Mouse (Mus musculus) 416B (cell line): ENCODE results near the gene Tango2.

Experiments used
- DNase-seq: peaks from one replicate; pipeline ENCODE4 v3.0.0; 2011; ENCODE audit warnings: low read depth

The Tango2 gene

GRCm38 (mm10) chr16:18342650-18343570 lies 5.0 kb downstream of the Tango2 start:
- DNase-seq, result peak; percentile 28

GRCm38 (mm10) chr16:18342076-18342475 lies 5.8 kb downstream of the Tango2 start:
- DNase-seq, result peak; percentile 58

GRCm38 (mm10) chr16:18341605-18342004 lies 6.3 kb downstream of the Tango2 start:
- no peak for DNase-seq

GRCm38 (mm10) chr16:18339866-18340265 lies 8.0 kb downstream of the Tango2 start:
- no peak for DNase-seq

- DNase-seq, result no peak
Measured at GRCm38 (mm10) chr16:18337261-18337660, 10.6 kb downstream of the Tango2 start.

GRCm38 (mm10) chr16:18335981-18336380 lies 11.9 kb downstream of the Tango2 start:
- no peak for DNase-seq

GRCm38 (mm10) chr16:18333976-18334375 lies 13.9 kb downstream of the Tango2 start:
- DNase-seq, result peak; percentile 88

- DNase-seq, result no peak
Measured at GRCm38 (mm10) chr16:18328524-18328923, 19.4 kb downstream of the Tango2 start.

GRCm38 (mm10) chr16:18327936-18328335 lies 20.0 kb downstream of the Tango2 start:
- DNase-seq, result no peak

- DNase-seq, result no peak
Measured at GRCm38 (mm10) chr16:18325741-18326140, 22.2 kb downstream of the Tango2 start.

GRCm38 (mm10) chr16:18324031-18324430 lies 23.9 kb downstream of the Tango2 start:
- DNase-seq, result no peak

GRCm38 (mm10) chr16:18323460-18323859 lies 24.4 kb downstream of the Tango2 start:
- DNase-seq, result no peak

- no peak for DNase-seq
Measured at GRCm38 (mm10) chr16:18321443-18321842, 26.5 kb downstream of the Tango2 start.

GRCm38 (mm10) chr16:18318992-18319391 lies 28.9 kb downstream of the Tango2 start:
- DNase-seq, result no peak

GRCm38 (mm10) chr16:18308159-18308558 lies 39.7 kb downstream of the Tango2 start:
- DNase-seq, result no peak

GRCm38 (mm10) chr16:18289614-18290013 lies 58.3 kb downstream of the Tango2 start:
- peak; percentile 45 for DNase-seq

GRCm38 (mm10) chr16:18289067-18289588 lies 58.8 kb downstream of the Tango2 start, which contains the start of gene Dgcr8:
Gene Dgcr8 (minus strand): TSS chr16:18289246.
- DNase-seq, result peak; percentile 95

GRCm38 (mm10) chr16:18288581-18289061 lies 59.3 kb downstream of the Tango2 start:
- DNase-seq, result peak; percentile 46

- peak; percentile 60 for DNase-seq
Measured at GRCm38 (mm10) chr16:18288166-18288565, 59.7 kb downstream of the Tango2 start.

GRCm38 (mm10) chr16:18275166-18275565 lies 72.7 kb downstream of the Tango2 start:
- DNase-seq, result no peak

GRCm38 (mm10) chr16:18268182-18268581 lies 79.7 kb downstream of the Tango2 start:
- DNase-seq, result peak; percentile 74

GRCm38 (mm10) chr16:18265024-18265423 lies 82.9 kb downstream of the Tango2 start:
- DNase-seq, result no peak

- no peak for DNase-seq
Measured at GRCm38 (mm10) chr16:18258221-18258620, 89.7 kb downstream of the Tango2 start, which contains the start of gene Gm49776. Gene Gm49776 (minus strand): TSS chr16:18258321.
